Mouse (Mus musculus) CD8-positive naive resting alpha-beta T cell, adult 2 months (primary cell): Measurements from ENCODE around the gene Sgcg.
A peak's percentile ranks its signal among the peaks of the same experiment; 100 is the strongest.

Experiments
- DNase-seq, 2 experiments: peaks; one replicate each; pipeline ENCODE4 v3.0.0; 2022; ENCODE audit warnings: low read depth in 2 of 2, low spot score in 2 of 2

Gene Sgcg

DNA sequence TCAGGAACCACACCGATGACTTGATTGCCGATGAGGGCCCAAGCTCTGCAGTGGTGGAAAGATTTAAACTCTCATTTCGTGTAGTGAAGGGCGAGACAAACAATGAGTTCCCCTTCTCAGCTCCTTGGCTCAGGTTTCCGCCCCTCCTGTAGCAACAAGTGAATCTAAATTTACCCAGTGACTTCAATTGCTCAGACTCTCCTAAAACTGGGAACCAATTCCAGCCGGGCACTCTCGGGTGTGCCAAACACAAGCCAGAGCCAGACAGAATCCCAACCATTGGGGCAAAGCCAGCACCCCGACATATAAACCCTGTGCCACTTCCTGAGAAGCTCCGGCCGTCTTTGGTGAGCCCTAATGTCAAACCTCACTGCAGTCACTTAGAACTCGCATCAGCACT, at the start of gene Sgcg:
Sgcg (minus strand) TSS at position 139 of the 400 bp plus-strand sequence.
- no peak for DNase-seq

DNA sequence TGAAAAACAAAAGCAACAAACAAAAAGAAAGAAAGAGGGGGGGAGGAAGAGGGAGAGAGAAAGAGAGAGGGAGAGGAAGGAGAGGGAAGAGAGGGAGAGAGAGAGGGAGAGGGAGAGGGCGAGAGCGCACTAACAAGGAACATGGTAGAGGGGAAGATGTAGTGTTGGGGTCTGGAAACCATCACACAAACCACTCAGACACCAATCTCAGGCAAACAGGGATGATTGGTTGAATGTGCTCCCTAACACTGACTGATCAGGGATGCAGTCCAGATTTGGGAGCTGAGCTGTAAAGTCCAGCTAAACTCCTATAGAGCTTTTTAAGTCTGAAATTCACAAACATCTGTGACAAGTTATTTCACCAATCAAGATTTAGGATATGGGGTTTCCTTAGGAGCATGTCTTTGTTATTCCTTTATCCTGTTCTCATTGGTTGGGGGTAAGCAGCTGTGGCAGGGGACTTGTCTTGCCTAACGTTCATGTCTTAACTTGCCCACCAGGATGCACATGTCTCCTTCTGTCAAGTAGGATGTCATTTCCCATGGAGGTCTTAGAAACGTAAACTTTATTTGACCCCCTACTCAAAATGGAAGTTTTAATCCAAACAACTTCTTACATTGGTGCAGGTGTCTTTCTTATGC, 45.8 kb upstream of the Sgcg start:
- DNase-seq, result no peak

GRCm38 (mm10) chr14:61302428-61302827, 44.1 kb upstream of the Sgcg start:
- no peak for DNase-seq

DNA sequence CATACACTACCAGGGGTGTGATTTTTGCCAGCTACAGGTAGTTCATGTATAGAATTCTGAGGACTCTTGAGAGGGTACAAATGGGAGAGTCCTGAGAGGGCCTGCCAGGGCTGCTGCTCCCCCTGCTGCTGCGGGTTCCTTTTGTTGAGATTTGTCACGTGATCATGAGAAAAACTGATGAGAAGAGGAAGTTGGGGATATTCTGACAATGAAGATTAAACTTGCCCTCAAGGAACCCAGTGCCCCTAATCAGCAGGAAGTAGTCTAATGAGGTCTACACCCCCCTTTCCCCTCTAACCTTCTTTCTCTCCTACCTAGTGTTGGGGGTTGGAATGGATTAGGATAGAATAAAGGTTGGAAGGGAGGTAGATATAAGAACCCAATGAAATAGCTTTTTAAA, 43.0 kb upstream of the Sgcg start:
- no peak for DNase-seq

DNA sequence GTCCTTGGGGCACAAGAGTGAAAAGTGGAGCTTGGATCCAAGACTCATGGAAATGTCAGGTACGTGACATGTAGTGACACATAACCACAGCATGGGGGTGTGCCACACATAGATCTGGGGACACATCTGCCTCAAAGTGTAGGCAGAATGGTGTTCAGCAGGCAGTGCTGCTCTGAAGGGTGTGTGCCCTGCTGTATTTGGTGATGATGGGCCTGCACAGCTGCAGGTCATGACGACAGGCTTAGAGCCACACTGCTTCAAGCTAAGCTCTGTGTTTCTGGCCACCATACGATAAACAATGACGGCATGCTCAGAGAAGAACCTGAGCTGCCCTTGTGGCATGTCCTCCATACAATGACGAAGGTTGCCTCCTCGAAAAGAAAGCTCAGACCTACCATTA, 41.5 kb upstream of the Sgcg start:
- no peak for DNase-seq

DNA sequence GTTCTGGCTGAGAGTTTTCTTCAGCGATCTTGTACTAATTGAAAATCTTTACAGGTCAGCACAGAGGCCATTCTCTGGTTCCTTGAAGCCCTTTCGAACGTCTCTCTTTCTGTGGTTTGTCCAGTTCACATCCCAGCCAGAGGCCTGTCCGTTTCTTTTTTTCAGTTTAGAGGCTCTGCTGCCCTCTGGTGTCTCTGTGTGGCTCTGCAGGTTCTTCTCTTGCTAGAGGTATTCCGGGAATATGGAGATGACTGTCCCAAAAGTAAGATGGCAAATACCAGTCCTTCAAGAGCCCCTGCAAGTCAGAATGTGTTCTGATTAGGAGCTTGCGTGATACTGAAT, 36.4 kb upstream of the Sgcg start:
- no peak for DNase-seq

- DNase-seq, result peak; percentile 53 to 68
Observed at GRCm38 (mm10) chr14:61293884-61294737, 35.8 kb upstream of the Sgcg start.

- no peak for DNase-seq
Observed at GRCm38 (mm10) chr14:61290664-61291063, 32.4 kb upstream of the Sgcg start.

GRCm38 (mm10) chr14:61288606-61289286, 30.5 kb upstream of the Sgcg start:
- DNase-seq, result no peak

DNA sequence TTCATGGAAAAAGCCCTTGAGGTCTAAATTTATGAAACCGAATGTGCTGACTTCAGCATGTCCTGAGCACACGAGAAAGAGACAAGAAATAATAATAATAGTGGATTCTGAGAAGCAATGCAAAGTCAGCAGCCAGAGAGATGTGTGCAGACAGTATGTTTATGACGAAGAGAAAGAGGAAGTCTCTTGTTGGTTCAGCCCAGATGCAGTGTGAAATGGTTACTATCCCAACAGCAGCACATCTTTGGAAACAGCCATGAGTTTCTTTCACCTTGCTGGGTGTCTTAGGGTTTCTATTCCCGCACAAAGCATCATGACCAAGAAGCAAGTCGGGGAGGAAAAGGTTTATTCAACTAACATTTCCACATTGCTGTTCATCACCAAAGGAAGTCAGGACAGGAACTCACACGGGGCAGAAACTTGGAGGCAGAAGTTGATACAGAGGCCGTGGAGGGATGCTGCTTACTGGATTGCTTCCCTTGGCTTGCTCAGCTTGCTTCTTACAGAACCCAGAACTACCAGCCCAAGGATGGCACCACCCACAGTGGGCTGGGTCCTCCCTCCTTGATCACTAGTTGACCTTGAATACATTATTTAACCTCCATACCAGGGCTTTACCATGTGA, 20.5 kb upstream of the Sgcg start:
- no peak for DNase-seq

- DNase-seq, result peak in 1 of 2 experiments; percentile 40
Observed at GRCm38 (mm10) chr14:61277285-61277684, 19.0 kb upstream of the Sgcg start.

DNA sequence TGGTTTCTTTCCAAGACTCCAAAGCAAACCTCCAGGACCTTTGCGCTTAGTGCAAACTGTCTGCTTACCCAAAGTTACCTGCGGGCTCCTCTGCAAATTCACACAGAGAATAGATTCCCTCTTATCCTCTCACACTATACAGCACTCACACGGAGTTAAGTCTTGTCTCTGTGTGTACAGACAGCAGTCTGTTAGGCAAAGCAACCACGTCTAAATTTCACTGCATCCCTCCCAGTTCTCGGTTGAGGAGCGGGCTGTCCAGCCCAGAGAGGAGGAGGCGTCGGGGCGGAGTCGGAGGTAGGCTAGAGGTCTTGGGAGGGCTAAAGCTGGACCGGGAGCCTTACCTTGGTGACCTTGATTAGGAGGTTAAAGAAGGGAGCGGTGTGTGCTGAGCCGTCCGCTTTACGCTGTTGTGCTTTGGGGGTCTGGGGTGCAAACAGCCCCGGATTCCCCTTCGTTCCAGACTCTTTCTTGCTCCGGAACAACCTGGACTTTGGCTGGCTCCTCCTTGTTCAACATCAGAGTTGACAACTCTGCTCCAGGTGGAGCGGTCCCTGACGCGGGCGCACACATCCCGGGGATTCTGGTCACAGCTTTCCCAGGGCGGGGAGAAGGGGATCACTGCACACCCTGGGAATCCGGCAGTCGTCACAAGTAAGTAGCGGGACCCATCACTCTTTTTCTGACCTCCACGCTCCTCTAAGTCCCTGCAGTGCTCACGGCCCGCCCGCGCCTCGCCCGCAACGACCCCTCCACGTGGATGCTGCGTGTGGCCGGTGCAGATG, 16.3 kb upstream of the Sgcg start:
- no peak for DNase-seq

DNA sequence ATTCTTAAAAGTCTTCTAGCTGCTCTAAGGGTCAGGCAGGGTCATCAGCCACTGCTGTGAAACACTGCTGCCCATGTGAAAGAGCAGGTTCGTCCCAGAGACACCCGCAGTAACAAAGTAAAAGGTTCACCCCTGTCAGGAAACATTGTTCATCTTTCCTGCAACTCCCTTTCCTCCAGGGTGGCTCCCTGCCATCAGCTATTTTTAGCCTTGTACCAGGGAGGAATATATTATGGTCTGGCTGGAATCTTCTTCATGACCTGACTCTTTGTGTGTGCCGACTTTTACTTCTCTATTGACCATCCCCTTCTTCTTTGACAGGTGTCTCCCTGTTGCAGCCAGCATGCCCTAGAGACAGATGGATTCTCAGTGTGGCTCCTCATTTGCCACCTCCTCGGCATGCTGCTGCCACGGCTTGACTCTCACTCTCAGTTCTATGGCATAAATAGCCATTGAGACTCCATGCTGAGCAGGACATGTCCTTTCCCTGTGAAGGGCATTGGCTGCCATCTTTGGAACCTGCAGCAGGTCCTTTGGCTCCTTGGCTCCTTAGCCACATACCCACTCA, 9.7 kb upstream of the Sgcg start:
- no peak for DNase-seq

DNA sequence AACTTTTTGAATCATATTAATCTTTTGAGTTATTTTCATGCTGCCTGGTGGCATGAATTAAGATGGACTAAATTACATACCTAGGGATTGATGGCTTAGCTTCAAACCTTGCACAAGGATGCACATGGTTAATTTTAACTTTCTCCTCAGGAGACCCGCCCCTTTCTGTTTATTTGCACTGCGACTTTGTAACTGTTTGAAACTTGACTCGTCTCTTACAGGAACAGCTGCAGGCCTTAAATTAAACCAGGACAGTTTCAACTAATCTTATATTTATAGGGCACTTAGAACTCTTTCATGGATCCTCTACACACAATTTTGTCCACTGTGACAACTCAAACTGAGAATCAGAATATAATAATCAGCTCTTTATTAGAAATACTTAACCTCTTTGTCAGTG, 794 bp upstream of the Sgcg start:
- no peak for DNase-seq

DNA sequence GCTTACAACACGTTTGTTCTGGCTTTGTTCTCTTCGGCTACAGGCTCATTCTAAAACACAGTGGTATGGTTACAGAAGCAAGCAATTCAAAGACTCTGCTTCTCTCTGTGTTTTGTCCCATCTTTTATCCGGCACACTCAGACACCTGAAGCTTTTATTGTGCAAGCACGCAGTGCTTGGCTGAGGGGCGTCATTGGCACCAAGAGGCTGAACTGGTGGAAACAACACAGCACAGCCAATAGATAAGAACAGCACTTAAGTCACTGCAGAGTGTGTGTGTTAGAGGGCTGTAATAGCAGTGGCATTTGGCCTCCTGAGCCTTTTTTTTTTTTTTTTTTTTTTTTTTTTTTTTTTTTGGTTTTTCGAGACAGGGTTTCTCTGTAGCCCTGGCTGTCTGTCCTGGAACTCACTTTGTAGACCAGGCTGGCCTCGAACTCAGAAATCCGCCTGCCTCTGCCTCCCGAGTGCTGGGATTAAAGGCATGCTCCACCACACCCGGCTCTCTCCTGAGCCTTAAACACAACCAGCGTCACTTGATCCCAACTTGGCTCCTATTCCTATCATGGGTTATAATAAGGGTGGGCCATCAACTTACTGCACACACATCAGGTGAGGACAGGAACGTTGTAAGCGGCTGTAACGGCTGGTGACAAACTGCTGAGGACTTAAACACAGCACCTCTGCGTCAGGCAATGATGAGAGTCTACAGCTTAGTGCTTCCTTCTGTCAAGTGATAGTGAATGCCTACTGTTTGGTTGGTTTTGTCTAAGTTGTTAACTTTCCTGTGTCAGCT, 5.5 kb downstream of the Sgcg start:
- DNase-seq, result no peak

- DNase-seq, result no peak
Observed at GRCm38 (mm10) chr14:61246444-61246843, 11.8 kb downstream of the Sgcg start.

- peak in 1 of 2 experiments; percentile 23 for DNase-seq
Observed at GRCm38 (mm10) chr14:61242611-61243010, 15.7 kb downstream of the Sgcg start.

DNA sequence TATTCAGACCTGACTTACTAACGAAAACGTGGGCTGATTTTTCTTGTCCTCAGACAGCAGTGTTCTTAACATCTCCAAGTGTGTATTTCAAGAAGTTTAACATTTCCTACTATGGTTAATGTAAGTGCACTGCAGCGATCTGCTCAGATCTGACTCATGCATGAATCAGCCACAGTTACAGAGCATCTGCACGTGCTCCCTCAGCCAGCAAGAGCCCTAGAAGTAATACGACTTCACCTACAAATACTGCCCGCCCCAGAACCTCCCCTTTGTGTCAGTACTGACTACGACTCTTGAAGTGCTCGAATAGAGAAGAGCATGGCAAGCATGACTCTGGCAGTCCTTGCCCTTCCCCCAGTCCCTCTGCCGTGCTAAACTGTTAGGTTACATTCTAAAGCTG, 19.5 kb downstream of the Sgcg start:
- DNase-seq, result no peak

DNA sequence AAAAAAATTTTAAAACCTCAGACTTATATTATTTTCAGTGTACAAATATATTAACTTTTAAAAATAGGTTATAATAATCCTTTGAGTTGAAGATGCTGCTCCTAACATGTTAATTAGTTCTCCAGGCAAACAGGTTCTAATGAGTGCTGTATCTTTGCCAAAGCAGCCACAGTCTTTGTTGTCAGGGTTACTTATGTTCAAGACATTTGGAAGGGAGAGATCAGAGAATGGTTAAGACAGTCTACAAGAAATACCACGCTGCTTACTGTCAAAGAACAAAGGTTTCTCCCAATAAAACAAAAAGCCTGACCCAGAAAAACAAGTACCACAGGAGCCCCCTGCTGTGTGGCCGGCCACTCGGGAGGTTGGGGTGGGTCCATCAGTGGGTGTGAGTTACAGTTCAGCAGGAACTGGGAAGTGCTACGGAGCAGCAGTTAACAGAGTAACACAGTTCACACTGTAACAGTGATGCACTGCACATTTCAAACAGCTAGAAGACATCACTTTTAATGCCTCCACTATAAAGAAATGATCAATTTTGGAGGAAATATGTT, 21.1 kb downstream of the Sgcg start:
- no peak for DNase-seq
